In genomic region chr11:100147566-100148353, GRCm38 (mm10) we compare ENCODE assay signal across 25 mouse cellular contexts. TPM values are rescaled to one million over a fixed set of nuclear protein-coding genes. Genes with fewer than 3 reads are reported as not detected.
A peak's percentile ranks its signal among the peaks of the same experiment; 100 is the strongest.
DNase-seq lines count a peak whose midpoint lies in the region; ATAC-seq and TF ChIP-seq lines count a peak whose summit lies in the region.
"Had no signal": no experiment of that assay in that cellular context is flagged by ENCODE, and none has a peak within 500 bp of the region (broad histone marks: within the 10 kb centered on the region; RNA-seq: fewer than 3 reads in every experiment).

No protein-coding gene starts in this region.

- H3ac ChIP-seq in C2C12 (ENCODE audit: control insufficient read depth, insufficient read length, low read depth): no peak overlapping the region

- peaks cover 26% of the 10 kb centered on the region for H3K4me1 ChIP-seq in intestine, embryonic 16.5 days (ENCODE audit: control insufficient read depth, insufficient read depth, low read length)
- peaks cover 12% of the 10 kb centered on the region for H3K4me1 ChIP-seq in stomach, embryonic 16.5 days (ENCODE audit: control insufficient read depth, insufficient read depth, low read length)
- H3K4me1 ChIP-seq in liver, postnatal 0 days (ENCODE audit: insufficient read depth): no peaks in the 10 kb centered on the region
- H3K4me1 ChIP-seq: liver, embryonic 15.5 days had no signal

- no peak overlapping the region for H3K4me3 ChIP-seq in C2C12 (ENCODE audit: insufficient read depth, poor library complexity, severe bottlenecking)
- H3K4me3 ChIP-seq in intestine, embryonic 16.5 days (ENCODE audit: low read length): no peak overlapping the region
- no peak overlapping the region for H3K4me3 ChIP-seq in stomach, embryonic 16.5 days (replicated peaks; ENCODE audit: low read length)
- no peak overlapping the region for H3K4me3 ChIP-seq in liver, postnatal 0 days (ENCODE audit: low read depth, low read length)
- H3K4me3 ChIP-seq: embryonic facial prominence, embryonic 10.5 days; forebrain, embryonic 13.5 days; hindbrain, embryonic 13.5 days; kidney, embryonic 15.5 days; limb, embryonic 15.5 days; liver, embryonic 15.5 days had no signal

- H3K9ac ChIP-seq in intestine, embryonic 16.5 days (ENCODE audit: low read depth, low read length): no peak overlapping the region
- 0 out of 2 replicates have a peak overlapping the region, but pooled peaks have one; percentile 13 for H3K9ac ChIP-seq in stomach, embryonic 16.5 days (ENCODE audit: low read length)
- H3K9ac ChIP-seq in liver, postnatal 0 days (replicated peaks): no peak overlapping the region
- H3K9ac ChIP-seq: forebrain, embryonic 13.5 days; hindbrain, embryonic 13.5 days; kidney, embryonic 15.5 days; limb, embryonic 15.5 days; liver, embryonic 15.5 days had no signal

- TF ChIP-seq EP300 in liver, postnatal 0 days (IDR thresholded peaks at IDR 0.05; ENCODE audit: low read depth): no peak

- no peaks in the 10 kb centered on the region for H3K36me3 ChIP-seq in C2C12 (ENCODE audit: control insufficient read depth, insufficient read depth)
- H3K36me3 ChIP-seq in intestine, embryonic 16.5 days (ENCODE audit: control insufficient read depth, insufficient read depth, low read length): no peaks in the 10 kb centered on the region
- H3K36me3 ChIP-seq in stomach, embryonic 16.5 days (ENCODE audit: control insufficient read depth, insufficient read depth, low read length): no peaks in the 10 kb centered on the region
- H3K36me3 ChIP-seq in liver, postnatal 0 days (replicated peaks; ENCODE audit: insufficient read depth, low read length): no peaks in the 10 kb centered on the region
- H3K36me3 ChIP-seq: embryonic facial prominence, embryonic 10.5 days; hindbrain, embryonic 13.5 days; kidney, embryonic 15.5 days; limb, embryonic 15.5 days; liver, embryonic 15.5 days had no signal

- peak; percentile 94 for DNase-seq in 3T3-L1 (ENCODE audit: low read depth, low spot score)
- no peak for DNase-seq in urinary bladder, postnatal 14 days (ENCODE audit: low spot score)
- DNase-seq in frontal cortex, postnatal 14 days (ENCODE audit: low spot score in 2 of 2): no peak
- no peak for DNase-seq in liver, postnatal 0 days
- DNase-seq: adrenal gland, adult 2 months; cerebellum, adult 9-10 months; gastrocnemius, postnatal 10 days; heart, adult 11 months; layer of hippocampus, postnatal 36 days; lung, postnatal 14 days; midbrain, embryonic 14.5 days; right cerebral cortex, postnatal 14 days; thymus, postnatal 4 days had no signal

- H3K4me2 ChIP-seq in intestine, embryonic 16.5 days (ENCODE audit: low read depth, low read length): peak overlapping the region; percentile 22
- H3K4me2 ChIP-seq in stomach, embryonic 16.5 days (ENCODE audit: low read depth, low read length): no peak overlapping the region
- no peak overlapping the region for H3K4me2 ChIP-seq in liver, postnatal 0 days (ENCODE audit: low read depth, low read length)
- H3K4me2 ChIP-seq: forebrain, embryonic 13.5 days; hindbrain, embryonic 13.5 days; kidney, embryonic 15.5 days; limb, embryonic 15.5 days; liver, embryonic 15.5 days had no signal

- peak overlapping the region; percentile 91 for H3K27ac ChIP-seq in intestine, embryonic 16.5 days (ENCODE audit: low read length)
- H3K27ac ChIP-seq in stomach, embryonic 16.5 days (ENCODE audit: low read length): peak overlapping the region; percentile 94
- H3K27ac ChIP-seq in liver, postnatal 0 days (ENCODE audit: low read depth): no peak overlapping the region
- H3K27ac ChIP-seq: embryonic facial prominence, embryonic 10.5 days; forebrain, embryonic 13.5 days; hindbrain, embryonic 13.5 days; kidney, embryonic 15.5 days; limb, embryonic 15.5 days; liver, embryonic 15.5 days had no signal

- H3K79me3 ChIP-seq in C2C12 (ENCODE audit: low read depth): no peaks in the 10 kb centered on the region

- ATAC-seq in intestine, embryonic 16.5 days: peak; percentile 6; the same call in 1 of the 2 replicates
- no peak for ATAC-seq in stomach, embryonic 16.5 days (ENCODE audit: insufficient read depth, low FRiP score)
- no peak for ATAC-seq in liver, postnatal 0 days
- ATAC-seq: forebrain, embryonic 13.5 days; inflammation-experienced regulatory T-cells, adult 6 months had no signal

- no peaks in the 10 kb centered on the region for H3K9me3 ChIP-seq in intestine, embryonic 16.5 days (ENCODE audit: control insufficient read depth, low read length)
- H3K9me3 ChIP-seq in stomach, embryonic 16.5 days (replicated peaks; ENCODE audit: control insufficient read depth, low read length): no peaks in the 10 kb centered on the region
- no peaks in the 10 kb centered on the region for H3K9me3 ChIP-seq in liver, postnatal 0 days (ENCODE audit: low read length)
- H3K9me3 ChIP-seq: embryonic facial prominence, embryonic 10.5 days; forebrain, embryonic 13.5 days; hindbrain, embryonic 13.5 days; kidney, embryonic 15.5 days; limb, embryonic 15.5 days; liver, embryonic 15.5 days had no signal

- H3K27me3 ChIP-seq in C2C12 (ENCODE audit: control insufficient read depth, insufficient read depth, insufficient read length): no peaks in the 10 kb centered on the region
- 0 out of 2 replicates have a peak, but pooled peaks cover 5% of the 10 kb centered on the region for H3K27me3 ChIP-seq in intestine, embryonic 16.5 days (replicated peaks; ENCODE audit: control insufficient read depth, insufficient read depth, low read length)
- H3K27me3 ChIP-seq in stomach, embryonic 16.5 days (ENCODE audit: control insufficient read depth, insufficient read depth, low read length): peaks cover 8% of the 10 kb centered on the region; the same call in 1 of the 2 replicates
- H3K27me3 ChIP-seq in liver, postnatal 0 days (ENCODE audit: insufficient read depth, low read length): peaks cover 22% of the 10 kb centered on the region

- WGBS in intestine, embryonic 16.5 days: 29% methylated on average over 5 of the region's 5 CpGs
- 51% methylated on average over 5 of the region's 5 CpGs for WGBS in stomach, embryonic 16.5 days
- WGBS in liver, postnatal 0 days (ENCODE audit: insufficient replicate concordance): 51% methylated on average over 5 of the region's 5 CpGs

- H3K79me2 ChIP-seq in C2C12 (ENCODE audit: control insufficient read depth, insufficient read depth): no peaks in the 10 kb centered on the region

- TF ChIP-seq CTCF in C2C12 (IDR thresholded peaks at IDR 0.05; ENCODE audit: control insufficient read depth, insufficient read depth, insufficient read length): no peak
- TF ChIP-seq CTCF in liver, postnatal 0 days (IDR thresholded peaks at IDR 0.05; ENCODE audit: low read depth): no peak

TF ChIP-seq in C2C12, 6 proteins besides CTCF, POLR2A, EP300 and RAD21:
- no peak for TF ChIP-seq USF1 (IDR thresholded peaks at IDR 0.05; ENCODE audit: low read depth)
- peak; percentile 15 for TF ChIP-seq MAX (IDR thresholded peaks at IDR 0.05)
- peak; percentile 75 for TF ChIP-seq FOSL1 (IDR thresholded peaks at IDR 0.05; ENCODE audit: insufficient read depth, low read length, poor library complexity, severe bottlenecking)
- no peak for TF ChIP-seq MYOG (IDR thresholded peaks at IDR 0.05; ENCODE audit: control insufficient read depth, extremely low read depth, insufficient read length)
- TF ChIP-seq MYOD1 (IDR thresholded peaks at IDR 0.05; ENCODE audit: control insufficient read depth, insufficient read length, low read depth): peak; percentile 24
- no peak for TF ChIP-seq CEBPB (IDR thresholded peaks at IDR 0.05; ENCODE audit: low read depth)
TF ChIP-seq in C2C12: peak in this region for 3.

RNA-seq across cellular contexts. Expression of gene Krt19, which starts 0.7 kb away (rescaled TPM):
- polyA plus RNA-seq in C2C12 (2012; fragmentation: generic; extraction: Trizol): 3.5 TPM
- polyA plus RNA-seq in intestine, embryonic 16.5 days (2015; fragmentation: Nextera tagmentation; extraction: Ambion mirVana): 884 and 955 TPM in 2 replicates
- 1,141 and 1,514 TPM in 2 replicates for polyA plus RNA-seq in stomach, embryonic 16.5 days (2015; fragmentation: Nextera tagmentation; extraction: Ambion mirVana)
- polyA plus RNA-seq in liver, postnatal 0 days (2015; fragmentation: Nextera tagmentation; extraction: Ambion mirVana): 5.5 and 7.8 TPM in 2 replicates
- polyA plus RNA-seq: inflammation-experienced regulatory T-cells, adult 6 months had no signal

RNA-seq across cellular contexts. Expression of gene Krt15, which starts 12.0 kb away (rescaled TPM):
- polyA plus RNA-seq in C2C12 (2012; fragmentation: generic; extraction: Trizol): 0.02 TPM
- polyA plus RNA-seq in intestine, embryonic 16.5 days (2015; fragmentation: Nextera tagmentation; extraction: Ambion mirVana): 2.2 and 4.5 TPM in 2 replicates
- polyA plus RNA-seq in stomach, embryonic 16.5 days (2015; fragmentation: Nextera tagmentation; extraction: Ambion mirVana): 1,477 and 1,759 TPM in 2 replicates
- 0.11 TPM in 1 of 2 replicates, not detected in the other for polyA plus RNA-seq in liver, postnatal 0 days (2015; fragmentation: Nextera tagmentation; extraction: Ambion mirVana)
- polyA plus RNA-seq: adrenal gland, adult 2 months; frontal cortex, adult 2 months; inflammation-experienced regulatory T-cells, adult 6 months; midbrain, embryonic 14.5 days; neural tube, embryonic 14.5 days had no signal

RNA-seq across cellular contexts. Expression of gene Krt13, which starts 26.4 kb away (rescaled TPM):
- polyA plus RNA-seq in C2C12 (2012; fragmentation: generic; extraction: Trizol): 20.0 TPM
- 0.29 TPM in 1 of 2 replicates, not detected in the other for polyA plus RNA-seq in intestine, embryonic 16.5 days (2015; fragmentation: Nextera tagmentation; extraction: Ambion mirVana)
- 1,856 and 2,859 TPM in 2 replicates for polyA plus RNA-seq in stomach, embryonic 16.5 days (2015; fragmentation: Nextera tagmentation; extraction: Ambion mirVana)
- not detected in 2 replicates for polyA plus RNA-seq in liver, postnatal 0 days (2015; fragmentation: Nextera tagmentation; extraction: Ambion mirVana)
- polyA plus RNA-seq: adrenal gland, adult 2 months; embryonic facial prominence, embryonic 10.5 days; forebrain, embryonic 13.5 days; frontal cortex, adult 2 months; hindbrain, embryonic 13.5 days; inflammation-experienced regulatory T-cells, adult 6 months; liver, embryonic 15.5 days; midbrain, embryonic 14.5 days; neural tube, embryonic 14.5 days had no signal

RNA-seq across cellular contexts. Expression of gene Krt36, which starts 42.3 kb away (rescaled TPM):
- polyA plus RNA-seq in C2C12 (2012; fragmentation: generic; extraction: Trizol): 0.14 TPM
- polyA plus RNA-seq in intestine, embryonic 16.5 days (2015; fragmentation: Nextera tagmentation; extraction: Ambion mirVana): 0.10 TPM in 1 of 2 replicates, not detected in the other
- 0.44 and 0.75 TPM in 2 replicates for polyA plus RNA-seq in stomach, embryonic 16.5 days (2015; fragmentation: Nextera tagmentation; extraction: Ambion mirVana)
- polyA plus RNA-seq in liver, postnatal 0 days (2015; fragmentation: Nextera tagmentation; extraction: Ambion mirVana): not detected in 2 replicates
- polyA plus RNA-seq: forebrain, embryonic 13.5 days; frontal cortex, adult 2 months; hindbrain, embryonic 13.5 days; inflammation-experienced regulatory T-cells, adult 6 months; liver, embryonic 15.5 days; midbrain, embryonic 14.5 days; neural tube, embryonic 14.5 days had no signal

RNA-seq across cellular contexts. Expression of gene Krt9, which starts 45.3 kb away (rescaled TPM):
- polyA plus RNA-seq in C2C12 (2012; fragmentation: generic; extraction: Trizol): 1.8 TPM
- not detected in 2 replicates for polyA plus RNA-seq in intestine, embryonic 16.5 days (2015; fragmentation: Nextera tagmentation; extraction: Ambion mirVana)
- polyA plus RNA-seq in stomach, embryonic 16.5 days (2015; fragmentation: Nextera tagmentation; extraction: Ambion mirVana): not detected in 2 replicates
- polyA plus RNA-seq in liver, postnatal 0 days (2015; fragmentation: Nextera tagmentation; extraction: Ambion mirVana): not detected in 2 replicates
- polyA plus RNA-seq: adrenal gland, adult 2 months; embryonic facial prominence, embryonic 10.5 days; forebrain, embryonic 13.5 days; hindbrain, embryonic 13.5 days; inflammation-experienced regulatory T-cells, adult 6 months; kidney, embryonic 15.5 days; liver, embryonic 15.5 days; midbrain, embryonic 14.5 days had no signal

Comparison
In these comparisons a context has a peak if more than half of its experiments do, and no peak if none do; other contexts are left out.
1. RNA of gene Krt19, which starts 0.7 kb away (polyA plus RNA-seq): 1,141 to 1,514 TPM in stomach, embryonic 16.5 days and 884 to 955 TPM in intestine, embryonic 16.5 days; 5.5 to 7.8 TPM in liver, postnatal 0 days and 3.5 TPM in C2C12 (single experiment); every median in the first group is over 100 times any median in the second.
2. RNA of gene Krt15, which starts 12.0 kb away (polyA plus RNA-seq): 1,477 to 1,759 TPM in stomach, embryonic 16.5 days; 2.2 to 4.5 TPM in intestine, embryonic 16.5 days, 0.11 TPM in liver, postnatal 0 days and 0.02 TPM in C2C12 (single experiment); every median in the first group is over 100 times any median in the second.
3. RNA of gene Krt13, which starts 26.4 kb away (polyA plus RNA-seq): 1,856 to 2,859 TPM in stomach, embryonic 16.5 days; 20.0 TPM in C2C12 (single experiment), 0.29 TPM in intestine, embryonic 16.5 days and not detected in liver, postnatal 0 days; every median in the first group is over 10 times any median in the second.